Mouse (Mus musculus) spleen, postnatal 36 days (tissue): ENCODE data around the gene Zc3hc1.

ENCODE experiments used
- DNase-seq, 2 experiments: peaks; one replicate each; pipeline ENCODE4 v3.0.0; 2022; ENCODE audit warnings: low spot score in 2 of 2, mixed read lengths in 1 of 2

Zc3hc1 gene

DNA sequence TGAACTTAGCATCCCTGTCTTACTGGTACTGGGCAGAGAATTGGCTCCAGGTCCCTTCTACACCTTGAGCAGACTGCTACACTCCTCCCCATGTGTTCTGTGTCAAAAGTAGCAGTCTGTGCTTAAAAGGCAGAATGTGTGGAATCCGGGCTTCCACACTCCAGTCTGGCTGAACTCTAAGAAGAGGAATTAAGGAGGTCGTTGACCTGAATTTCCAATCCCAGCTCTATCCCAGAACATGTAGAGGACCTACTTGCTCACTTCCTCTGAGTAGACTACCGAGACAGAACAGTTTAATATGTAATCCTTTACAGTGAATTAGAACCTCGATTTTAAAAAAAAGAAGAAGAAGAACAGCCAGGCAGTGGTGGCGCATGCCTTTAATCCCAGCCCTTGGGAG, 71.6 kb downstream of the Zc3hc1 start:
- no peak for DNase-seq
